Mouse (Mus musculus): ENCODE measurements around the gene Tpmt.

DNA sequence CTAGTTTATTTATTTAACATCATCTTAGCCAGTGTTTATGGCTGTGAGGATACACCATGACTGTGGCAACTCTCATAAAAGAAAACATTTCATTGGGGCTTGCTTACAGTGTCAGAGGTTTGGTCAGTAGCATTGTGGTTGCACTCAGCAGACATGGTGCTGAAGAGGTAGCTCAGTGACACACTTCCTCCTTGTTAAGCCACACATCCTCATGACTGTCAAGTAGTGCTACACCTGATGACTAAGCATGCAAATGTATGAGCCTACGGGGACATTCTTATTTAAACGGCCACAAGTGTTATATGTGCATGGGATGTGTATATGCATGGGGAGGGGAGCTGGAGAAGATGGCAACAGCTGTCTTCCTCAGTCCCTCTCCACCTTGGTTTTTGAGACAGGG, 60.7 kb downstream of the Tpmt start:
- TF ChIP-seq CTCF (conservative IDR thresholded peaks at IDR 0.05; ENCODE audit: insufficient read depth, insufficient read length, low read depth, low read length), result no peak
- no peak for TF ChIP-seq POLR2A (IDR thresholded peaks at IDR 0.05; ENCODE audit: low read depth, low read length)

Data from kidney, adult 2 months (tissue).